Mouse (Mus musculus) A20 (cell line): ENCODE data around the gene Olfr15.

Experiments used
- DNase-seq: peaks from one replicate; pipeline ENCODE4 v3.0.0-alpha.2; 2011; ENCODE audit warnings: low read depth, low spot score

The Olfr15 gene

DNA sequence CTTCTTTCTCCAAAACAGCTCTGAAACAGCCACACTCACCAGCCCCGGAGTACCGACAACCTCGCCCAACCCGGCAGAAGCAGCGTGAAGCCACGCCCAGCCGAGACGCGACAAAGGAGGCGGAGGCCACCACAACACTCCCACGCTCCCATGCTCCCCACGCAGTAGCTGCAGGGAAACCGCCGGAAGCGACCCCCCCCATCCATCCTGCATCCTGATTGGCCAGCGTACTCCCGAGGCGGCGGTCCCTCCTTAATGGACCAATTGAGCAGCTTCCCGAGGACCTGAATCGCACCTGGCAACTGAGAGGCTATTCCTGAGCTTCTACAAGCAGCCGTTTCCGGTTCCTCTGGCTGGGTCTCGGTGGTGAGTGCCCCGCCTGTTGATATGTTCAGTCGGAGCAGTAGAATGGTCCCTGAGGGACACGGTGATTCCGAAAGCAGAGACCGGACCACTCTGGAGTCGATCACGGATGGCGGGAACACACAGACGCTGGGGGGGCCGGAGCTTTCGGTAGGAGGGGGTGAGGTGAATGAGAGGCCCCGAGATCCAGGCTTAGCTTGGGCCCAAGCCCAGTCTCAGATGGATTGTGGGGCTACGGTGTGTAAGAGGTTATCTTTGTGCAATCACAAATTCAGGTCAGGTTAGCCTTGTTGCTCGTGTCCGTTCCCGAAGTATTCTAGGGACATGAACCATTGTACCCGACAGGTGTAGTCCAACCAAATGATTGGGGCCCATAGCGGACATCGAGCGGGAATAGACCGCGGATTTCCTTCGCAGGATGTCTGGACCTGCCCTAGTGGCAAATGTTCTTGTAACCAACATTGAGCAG lies 41.8 kb downstream of the Olfr15 start, which contains the start of gene Naa60:
TSS of gene Naa60 (plus strand) at position 160 of the 832 bp plus-strand sequence.
- DNase-seq = peak; percentile 94

GRCm38 (mm10) chr16:3876346-3876745 lies 45.7 kb downstream of the Olfr15 start:
- DNase-seq = no peak

DNA sequence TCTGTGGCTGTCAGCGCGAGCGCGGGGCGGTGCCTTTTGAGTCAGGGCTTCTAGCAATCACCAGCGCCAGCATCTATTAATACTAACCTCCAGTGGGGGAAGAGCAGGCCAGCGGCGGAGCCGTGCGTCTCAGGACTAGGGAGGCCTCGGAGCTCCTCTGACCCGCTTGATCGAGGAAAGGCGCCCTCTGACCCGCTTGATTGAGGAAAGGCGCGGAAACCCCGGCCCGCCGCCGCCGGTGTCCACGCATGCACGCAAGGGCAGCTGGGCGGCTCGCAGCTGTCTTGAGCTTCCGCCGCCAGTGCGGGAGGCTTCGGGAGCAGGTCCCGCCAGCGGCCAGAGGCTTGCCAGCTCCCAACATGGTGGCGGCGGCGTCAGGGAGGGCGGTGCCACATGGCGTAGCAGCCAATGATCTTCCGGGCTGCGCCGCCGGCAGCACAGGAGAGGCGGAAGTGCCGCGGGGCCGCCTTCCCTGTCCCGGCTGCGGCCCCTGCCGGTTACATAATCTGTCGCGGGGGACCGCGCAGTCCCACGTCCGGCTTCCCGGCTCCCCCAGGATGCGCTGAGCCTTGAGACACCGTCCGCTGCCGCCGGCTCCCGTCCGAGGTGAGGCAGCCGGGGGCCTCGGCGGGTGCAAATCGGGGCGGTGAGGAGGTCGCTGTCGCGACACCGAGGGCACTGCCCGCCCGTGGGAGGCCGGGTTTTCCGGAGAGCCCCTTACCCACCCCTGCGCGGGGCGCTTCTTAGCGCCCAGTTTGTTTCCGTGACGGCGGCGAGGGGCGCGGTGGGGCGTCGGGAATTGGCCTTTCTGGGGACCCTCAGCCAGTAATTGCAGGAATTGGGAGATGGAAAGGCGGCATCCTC lies 53.8 kb downstream of the Olfr15 start, which contains the start of the genes Zfp597 and Gm20695:
TSS of gene Zfp597 (minus strand) at position 361 of the 864 bp plus-strand sequence.
TSS of gene Gm20695 (plus strand) at position 448 of the 864 bp plus-strand sequence.
- peak; percentile 97 for DNase-seq

DNA sequence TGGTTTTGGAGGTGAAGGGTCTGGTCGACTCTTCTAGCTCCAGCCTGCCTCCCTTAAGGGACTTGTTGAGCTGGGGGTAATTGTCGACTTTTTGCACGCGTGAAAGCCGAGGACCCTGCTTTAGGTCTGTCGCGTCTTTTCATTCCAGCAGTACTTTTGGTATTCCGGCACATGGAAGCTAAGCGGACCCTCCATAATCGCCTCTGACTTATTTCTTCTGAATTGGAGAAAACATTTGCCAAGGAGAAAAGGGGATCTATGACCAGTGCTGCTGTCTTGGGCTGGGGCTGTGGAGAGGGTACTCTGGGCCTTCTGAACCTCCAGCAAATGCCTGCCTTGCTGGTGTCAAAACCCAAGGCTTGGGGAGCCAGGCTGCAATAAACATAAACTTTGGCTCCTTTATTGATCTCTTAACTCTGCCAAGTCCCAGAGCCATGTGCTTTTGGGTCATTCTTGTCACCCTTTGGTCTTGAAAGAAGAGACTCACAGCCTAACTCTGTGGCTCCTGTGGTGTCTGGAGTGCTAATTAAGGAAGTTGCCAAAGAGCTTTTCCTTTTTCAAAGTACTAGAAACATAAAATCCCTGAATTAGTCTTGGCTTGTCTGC lies 54.5 kb downstream of the Olfr15 start:
- DNase-seq = peak; percentile 43

DNA sequence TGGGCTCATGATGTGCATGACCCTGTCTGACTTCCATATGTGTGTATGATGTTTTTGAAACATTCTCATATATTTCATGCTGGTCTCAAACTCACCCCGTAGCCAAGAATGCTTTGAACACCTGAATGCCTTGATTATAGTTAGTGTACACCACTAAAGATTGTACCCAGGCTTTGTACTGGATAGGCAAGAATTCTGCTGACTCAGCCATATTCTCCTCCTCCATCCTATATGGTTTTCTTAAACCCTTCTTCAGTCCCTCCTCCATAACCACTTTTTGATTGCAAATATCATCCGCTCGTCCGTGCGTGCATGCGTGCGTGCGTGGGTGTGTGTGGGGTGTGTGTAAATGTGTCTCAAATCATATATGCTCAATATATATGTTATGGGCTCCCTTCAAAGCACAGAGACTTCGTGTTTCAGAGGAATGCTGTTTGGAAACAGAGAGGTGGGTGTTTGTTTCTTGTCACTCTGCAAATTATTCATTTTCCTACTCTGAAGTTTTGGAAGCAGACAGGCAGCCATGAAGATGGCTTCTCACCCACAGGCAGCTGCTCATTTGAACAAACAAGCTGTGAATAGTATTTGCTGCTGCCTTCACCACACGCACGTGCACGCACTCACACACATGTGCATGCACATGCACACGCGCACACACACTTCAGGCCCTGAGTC lies 61.1 kb downstream of the Olfr15 start:
- no peak for DNase-seq

- no peak for DNase-seq
Measured at GRCm38 (mm10) chr16:3893739-3894138, 63.1 kb downstream of the Olfr15 start.
